Mouse (Mus musculus) CH12.LX (cell line): ENCODE results near the gene Gtf3c4. TPM values are rescaled to one million over a fixed set of nuclear protein-coding genes. Genes with fewer than 3 reads are reported as not detected.

Experiments used
- DNase-seq: peaks from one replicate; pipeline ENCODE4 v3.0.0-alpha.2; 2013; ENCODE audit errors: extremely low read depth
- H3K27ac ChIP-seq: 2 replicates; pipeline ENCODE4 v1.5.1; 2012; ENCODE audit warnings: low read depth, mild to moderate bottlenecking, control low read depth, moderate library complexity; ENCODE audit not compliant: insufficient read depth
- H3K27me3 ChIP-seq: replicated peaks from 2 replicates; pipeline ENCODE3; 2012; ENCODE audit warnings: inconsistent platforms
- H3K36me3 ChIP-seq, 2 experiments: replicated peaks in 1 of 2; 2 replicates each; pipeline versions ENCODE3 to v1.6.1; 2012; ENCODE audit warnings: inconsistent platforms in 1 of 2, low read length in 1 of 2, mild to moderate bottlenecking in 1 of 2, mixed read lengths in 1 of 2, moderate library complexity in 1 of 2; ENCODE audit not compliant: control insufficient read depth in 1 of 2, insufficient read depth in 1 of 2
- H3K4me1 ChIP-seq, 2 experiments: 2 replicates each; pipeline ENCODE4 v1.6.1; 2012; ENCODE audit warnings: inconsistent platforms in 1 of 2, moderate library complexity in 1 of 2; ENCODE audit not compliant: insufficient read depth in 2 of 2, control insufficient read depth in 1 of 2
- H3K4me2 ChIP-seq: 2 replicates; pipeline ENCODE4 v1.6.1; 2012; ENCODE audit warnings: low read depth, mild to moderate bottlenecking, control low read depth; ENCODE audit not compliant: poor library complexity, insufficient read depth, severe bottlenecking
- H3K4me3 ChIP-seq, 3 experiments: fragments of 150-350 bp in 1 of 3; sonication (generic) in 1 of 3; replicated peaks in 1 of 3; 2 replicates each; pipeline versions ENCODE3 to v1.5.1; 2011 to 2012; ENCODE audit warnings: low read depth in 2 of 3, low read length in 2 of 3, mild to moderate bottlenecking in 2 of 3, moderate library complexity in 2 of 3, control low read depth in 1 of 3, improper control_type of control experiment in 1 of 3, inconsistent platforms in 1 of 3, mixed read lengths in 1 of 3; ENCODE audit not compliant: poor library complexity in 1 of 3
- H3K79me2 ChIP-seq: replicated peaks from 2 replicates; pipeline ENCODE4 v1.6.1; 2012; ENCODE audit warnings: mild to moderate bottlenecking, moderate library complexity; ENCODE audit not compliant: control insufficient read depth, poor library complexity, insufficient read depth, severe bottlenecking; ENCODE audit errors: extremely low read depth
- H3K9ac ChIP-seq: 2 replicates; pipeline ENCODE4 v1.6.1; 2012; ENCODE audit warnings: low read depth, mild to moderate bottlenecking, control low read depth, moderate library complexity; ENCODE audit not compliant: insufficient read depth
- H3K9me3 ChIP-seq: replicated peaks from 2 replicates; pipeline ENCODE3; 2012; ENCODE audit warnings: low read length, inconsistent platforms, mixed read lengths
- CHD1 ChIP-seq: IDR thresholded peaks from 2 replicates; pipeline ENCODE4 v1.6.1; 2012; ENCODE audit warnings: low read depth, low read length, improper control_type of control experiment, inconsistent platforms
- CHD2 ChIP-seq: IDR thresholded peaks from 2 replicates; pipeline ENCODE4 v1.6.1; 2011; ENCODE audit warnings: low read length, improper control_type of control experiment
- E2F4 ChIP-seq: IDR thresholded peaks from 2 replicates; pipeline ENCODE4 v1.6.1; 2011; ENCODE audit warnings: low read depth, low read length, improper control_type of control experiment; ENCODE audit not compliant: insufficient replicate concordance
- ELF1 ChIP-seq: IDR thresholded peaks from 2 replicates; pipeline ENCODE4 v1.6.1; 2014; ENCODE audit warnings: low read depth, mild to moderate bottlenecking, inconsistent platforms, low read length, improper control_type of control experiment
- EP300 ChIP-seq: IDR thresholded peaks from 2 replicates; pipeline ENCODE4 v1.6.1; 2011; ENCODE audit warnings: low read length, improper control_type of control experiment
- GABPA ChIP-seq: IDR thresholded peaks from 2 replicates; pipeline ENCODE4 v1.6.1; 2012; ENCODE audit warnings: low read depth, low read length, improper control_type of control experiment, inconsistent platforms; ENCODE audit not compliant: insufficient replicate concordance
- HCFC1 ChIP-seq: IDR thresholded peaks from 2 replicates; pipeline ENCODE4 v1.6.1; 2012; ENCODE audit warnings: low read depth, mild to moderate bottlenecking, inconsistent platforms, low read length, improper control_type of control experiment
- IRF4 ChIP-seq: IDR thresholded peaks from 2 replicates; pipeline ENCODE4 v1.6.1; 2014; ENCODE audit warnings: low read depth, mild to moderate bottlenecking, inconsistent platforms, low read length, improper control_type of control experiment
- JUN ChIP-seq: IDR thresholded peaks from 2 replicates; pipeline ENCODE4 v1.6.1; 2011; ENCODE audit warnings: low read depth, mild to moderate bottlenecking, low read length, improper control_type of control experiment, moderate library complexity; ENCODE audit not compliant: insufficient read depth
- JUND ChIP-seq: conservative IDR thresholded peaks from 2 replicates; pipeline ENCODE4 v1.6.1; 2011; ENCODE audit warnings: low read depth, low read length, improper control_type of control experiment
- KAT2A ChIP-seq: IDR thresholded peaks from 2 replicates; pipeline ENCODE4 v1.6.1; 2012; ENCODE audit warnings: low read length, improper control_type of control experiment, inconsistent platforms; ENCODE audit not compliant: insufficient replicate concordance
- MAX ChIP-seq: IDR thresholded peaks from 2 replicates; pipeline ENCODE4 v1.6.1; 2011; ENCODE audit warnings: low read length, improper control_type of control experiment
- MAZ ChIP-seq: IDR thresholded peaks from 2 replicates; pipeline ENCODE4 v1.6.1; 2012; ENCODE audit warnings: low read depth, mild to moderate bottlenecking, inconsistent platforms, low read length, improper control_type of control experiment, moderate library complexity
- MEF2A ChIP-seq: IDR thresholded peaks from 2 replicates; pipeline ENCODE4 v1.6.1; 2014; ENCODE audit warnings: low read depth, mild to moderate bottlenecking, inconsistent platforms, low read length, improper control_type of control experiment, borderline replicate concordance
- NRF1 ChIP-seq: IDR thresholded peaks from 2 replicates; pipeline ENCODE4 v1.6.1; 2014; ENCODE audit warnings: low read depth, mild to moderate bottlenecking, inconsistent platforms, low read length, improper control_type of control experiment, moderate library complexity
- PAX5 ChIP-seq: IDR thresholded peaks from 2 replicates; pipeline ENCODE4 v1.6.1; 2012; ENCODE audit warnings: low read length, inconsistent platforms, mixed read lengths
- POLR2A ChIP-seq: IDR thresholded peaks from 2 replicates; pipeline ENCODE4 v1.6.1; 2011; ENCODE audit warnings: low read depth, mild to moderate bottlenecking, improper control_type of control experiment, low read length
- POLR2AphosphoS2 ChIP-seq: IDR thresholded peaks from 2 replicates; pipeline ENCODE4 v1.6.1; 2011; ENCODE audit warnings: low read depth, low read length, improper control_type of control experiment
- RCOR1 ChIP-seq: conservative IDR thresholded peaks from 2 replicates; pipeline ENCODE4 v1.6.1; 2012; ENCODE audit warnings: low read depth, mild to moderate bottlenecking, inconsistent platforms, low read length, improper control_type of control experiment
- SIN3A ChIP-seq: IDR thresholded peaks from 2 replicates; pipeline ENCODE4 v1.6.1; 2012; ENCODE audit warnings: low read length, improper control_type of control experiment, inconsistent platforms
- SMC3 ChIP-seq: IDR thresholded peaks from 2 replicates; pipeline ENCODE4 v1.6.1; 2011; ENCODE audit warnings: low read depth, low read length, improper control_type of control experiment
- TCF12 ChIP-seq: IDR thresholded peaks from 2 replicates; pipeline ENCODE4 v1.6.1; 2014; ENCODE audit warnings: low read depth, mild to moderate bottlenecking, inconsistent platforms, low read length, improper control_type of control experiment
- ZC3H11A ChIP-seq: IDR thresholded peaks from 2 replicates; pipeline ENCODE4 v1.6.1; 2012; ENCODE audit warnings: low read depth, mild to moderate bottlenecking, inconsistent platforms, low read length, improper control_type of control experiment
- ZKSCAN1 ChIP-seq: IDR thresholded peaks from 2 replicates; pipeline ENCODE4 v1.6.1; 2012; ENCODE audit warnings: low read depth, inconsistent platforms, low read length, improper control_type of control experiment, borderline replicate concordance
- ZMIZ1 ChIP-seq: IDR thresholded peaks from 2 replicates; pipeline ENCODE4 v1.6.1; 2012; ENCODE audit warnings: low read depth, mild to moderate bottlenecking, inconsistent platforms, low read length, improper control_type of control experiment
- ZNF384 ChIP-seq: IDR thresholded peaks from 2 replicates; pipeline ENCODE4 v1.6.1; 2012; ENCODE audit warnings: low read depth, low read length, improper control_type of control experiment, inconsistent platforms
- dilution Hi-C: fragments of 300-500 bp; cut with MboI; formaldehyde crosslinking; loops from 2 replicates; pipeline ENCODE4 v1.14.3; 2020; ENCODE audit warnings: low sequenced_read_pairs; ENCODE audit not compliant: extremely low pct_unique_long_range_greater_than_20kb, extremely low pct_ligation_motif_present
- in situ Hi-C: fragments of 300-500 bp; cut with MboI; formaldehyde crosslinking; loops from 3 replicates; pipeline ENCODE4 v1.14.3; 2019; ENCODE audit warnings: low sequenced_read_pairs, low pct_ligation_motif_present, low pct_unique_long_range_greater_than_20kb, mixed read lengths
- polyA plus RNA-seq: library from polyadenylated mRNA; unstranded; fragments of >175 nt; gene quantifications from 2 replicates; pipeline ENCODE4 v1.2.1, GENCODE M21; 2012; ENCODE audit warnings: low read depth; ENCODE audit not compliant: insufficient read length
- total RNA-seq, 2 experiments: library from RNA; depleted of rRNA; stranded (reverse); fragments of 300-350 nt in 1 of 2; fragments of >200 nt in 1 of 2; gene quantifications; 2 replicates each; pipeline ENCODE4 v1.2.3; 2012 to 2014

The Gtf3c4 gene
- total and polyA plus RNA-seq, 3 experiments: 13.2 to 17.4 (median 16.1) TPM

- Histone ChIP-seq H3K27me3 (no peaks in the 10 kb centered on the region), H3K79me2 (no peaks in the 10 kb centered on the region), H3K36me3 (no peaks in the 10 kb centered on the region), H3K9me3 (no peaks in the 10 kb centered on the region), H3K4me3 (no peak overlapping the region), H3K4me2 (no peak overlapping the region), H3K9ac (no peak overlapping the region), H3K4me1 (0 out of 4 replicates have a peak, but pooled peaks cover 0 to 3% of the 10 kb centered on the region in 2 experiments), H3K27ac (no peak overlapping the region)
- TF ChIP-seq E2F4: no peak
- no peak for TF ChIP-seq KAT2A
- TF ChIP-seq CHD2: no peak
- TF ChIP-seq HCFC1: no peak
- no peak for TF ChIP-seq ZNF384
- no peak for TF ChIP-seq MAX
- no peak for TF ChIP-seq ELF1
- no peak for TF ChIP-seq ZKSCAN1
- TF ChIP-seq POLR2AphosphoS2: no peak
- TF ChIP-seq JUN: no peak
- TF ChIP-seq EP300: no peak
- TF ChIP-seq GABPA: no peak
- TF ChIP-seq JUND: no peak
- no peak for TF ChIP-seq RCOR1
- TF ChIP-seq PAX5: no peak
- no peak for TF ChIP-seq SMC3
- dilution Hi-C loops: no loop called here
- in situ Hi-C loops: no loop called here
- no peak for DNase-seq
Observed at GRCm38 (mm10) chr2:28803406-28803805, 36.8 kb downstream of the Gtf3c4 start.

GRCm38 (mm10) chr2:28799575-28799974, 40.6 kb downstream of the Gtf3c4 start:
- no peak overlapping the region for H3K27ac ChIP-seq
- no peak for TF ChIP-seq SMC3
- no peaks in the 10 kb centered on the region for H3K9me3 ChIP-seq
- H3K36me3 ChIP-seq: no peaks in the 10 kb centered on the region
- no peak overlapping the region for H3K4me2 ChIP-seq
- H3K4me3 ChIP-seq: no peak overlapping the region
- no peaks in the 10 kb centered on the region for H3K27me3 ChIP-seq
- DNase-seq: no peak
- H3K4me1 ChIP-seq: peaks cover under 1 to 2% of the 10 kb centered on the region in 2 experiments; a peak in 2 of 4 replicates
- no peaks in the 10 kb centered on the region for H3K79me2 ChIP-seq
- H3K9ac ChIP-seq: no peak overlapping the region
- dilution Hi-C loops (no loop called here), in situ Hi-C loops (no loop called here)

- peaks cover 8 to 10% of the 10 kb centered on the region in 2 experiments for H3K4me1 ChIP-seq
- H3K4me3 ChIP-seq: no peak overlapping the region
- no peak for TF ChIP-seq NRF1
- TF ChIP-seq IRF4: no peak
- TF ChIP-seq JUN: no peak
- no peak for TF ChIP-seq PAX5
- no peak for TF ChIP-seq KAT2A
- no peak for TF ChIP-seq CHD2
- TF ChIP-seq MAZ: no peak
- no peak for TF ChIP-seq ELF1
- no peak for TF ChIP-seq ZKSCAN1
- TF ChIP-seq SIN3A: no peak
- TF ChIP-seq ZMIZ1: no peak
- no peak for TF ChIP-seq POLR2A
- TF ChIP-seq MEF2A: no peak
- TF ChIP-seq CHD1: no peak
- TF ChIP-seq ZC3H11A: no peak
- TF ChIP-seq RCOR1: no peak
- no peak for TF ChIP-seq TCF12
- H3K27ac ChIP-seq: no peak overlapping the region
- dilution Hi-C loops (no loop called here), in situ Hi-C loops (no loop called here)
- H3K79me2 ChIP-seq: no peaks in the 10 kb centered on the region
- H3K27me3 ChIP-seq: no peaks in the 10 kb centered on the region
- no peak overlapping the region for H3K9ac ChIP-seq
- no peak overlapping the region for H3K4me2 ChIP-seq
- DNase-seq: no peak
- H3K36me3 ChIP-seq: no peaks in the 10 kb centered on the region
- no peaks in the 10 kb centered on the region for H3K9me3 ChIP-seq
Observed at GRCm38 (mm10) chr2:28798390-28798789, 41.8 kb downstream of the Gtf3c4 start.
